Mouse (Mus musculus) embryo, embryonic 9.5 days (tissue): Measurements from ENCODE around the gene Gm12394.
"Not testable (repeated sequence)": the region's sequence is repeated elsewhere in the genome, so short reads cannot be mapped to it uniquely, and the experiment has no call there.

Experiments used
- DNase-seq: peaks from one replicate; pipeline ENCODE4 v3.0.0-alpha.2; 2017; ENCODE audit errors: extremely low spot score

The Gm12394 gene

DNA sequence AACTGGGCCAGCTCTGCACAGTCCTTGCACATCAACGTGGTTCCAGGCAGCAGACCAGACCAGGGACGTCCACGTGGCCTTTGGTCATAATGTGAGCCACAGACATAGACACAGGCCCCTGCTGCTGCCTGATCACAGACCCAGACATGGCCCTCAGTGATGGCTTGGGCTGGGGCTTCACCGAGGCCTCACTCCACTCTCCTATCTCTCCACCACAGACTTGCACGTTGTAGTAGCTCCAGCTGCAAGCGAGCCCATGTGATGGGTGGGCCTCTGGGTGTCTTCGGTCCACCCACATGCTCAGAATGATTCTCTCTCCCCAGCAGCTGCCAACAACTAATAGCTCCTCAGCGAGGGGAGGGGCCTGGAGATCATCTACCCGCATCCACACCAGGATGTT, 3.9 kb upstream of the Gm12394 start:
- not testable (repeated sequence) for DNase-seq

DNA sequence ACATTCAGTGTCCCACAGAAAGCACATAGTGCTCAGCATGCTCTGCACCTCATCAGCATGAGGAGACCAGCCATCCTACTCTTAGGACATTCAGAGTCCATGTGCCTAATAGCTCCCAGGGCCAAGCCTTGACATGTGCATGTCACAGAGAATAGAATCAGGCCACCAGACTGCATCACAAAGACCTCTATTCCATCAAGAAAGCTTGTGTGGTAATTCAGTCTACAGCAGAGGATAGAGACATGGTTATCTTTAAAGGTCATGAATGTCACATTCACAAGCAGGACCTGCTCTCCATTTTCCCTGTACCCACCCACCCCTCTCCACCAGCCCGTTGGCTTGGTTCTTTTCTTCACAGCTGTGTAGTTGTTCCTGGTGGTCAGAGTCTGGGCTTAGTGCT, 2.8 kb downstream of the Gm12394 start, which contains the start of gene Fam205a1:
Gene Fam205a1, minus strand, starts transcription at position 101 of the 400 bp plus-strand sequence.
- DNase-seq: not testable (repeated sequence)

DNA sequence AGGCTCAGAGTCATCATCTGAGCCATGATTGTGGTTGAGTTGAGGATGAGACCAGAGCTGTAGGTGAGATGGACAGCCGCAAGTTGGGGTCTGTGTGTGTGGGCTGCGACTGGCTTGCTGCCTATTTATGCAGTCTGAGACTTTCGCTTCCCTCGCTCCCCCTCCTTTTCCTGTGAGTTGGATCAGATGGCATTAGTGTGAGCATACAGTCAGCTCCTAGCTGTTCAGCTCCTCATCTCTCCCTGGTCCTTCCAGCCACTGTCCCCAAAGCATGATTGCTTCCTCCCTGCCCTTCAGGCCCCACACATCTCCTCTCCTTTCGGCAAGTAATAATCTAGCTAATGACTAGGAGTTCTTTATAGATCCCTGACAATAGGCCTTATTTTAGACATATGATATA, 82.7 kb downstream of the Gm12394 start, which contains the start of gene Ccl21a:
Gene Ccl21a, minus strand, starts transcription at position 101 of the 400 bp plus-strand sequence.
- not testable (repeated sequence) for DNase-seq

DNA sequence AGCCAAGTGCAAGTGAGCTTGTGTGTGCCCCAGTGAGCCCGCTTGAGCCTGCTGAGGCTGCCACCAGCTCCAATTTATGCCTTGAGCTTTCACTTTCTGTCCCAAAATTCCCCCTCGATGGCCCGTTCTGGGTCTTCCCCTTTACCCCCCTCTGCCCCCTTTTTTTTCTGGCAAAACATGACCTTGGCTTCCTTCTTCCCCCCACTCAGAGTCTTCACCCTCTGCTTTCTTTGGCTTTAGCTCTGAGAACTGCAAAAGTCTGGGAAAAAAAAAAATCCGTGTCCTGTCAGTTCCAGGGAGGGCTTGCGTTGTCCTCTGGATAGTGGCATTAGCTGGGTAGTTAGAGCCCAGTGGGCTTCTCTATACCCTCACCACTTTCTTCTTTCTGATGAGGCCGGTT, 100.1 kb downstream of the Gm12394 start, which contains the start of gene Ccl19:
Gene Ccl19, minus strand, starts transcription at position 101 of the 400 bp plus-strand sequence.
- DNase-seq: not testable (repeated sequence)

DNA sequence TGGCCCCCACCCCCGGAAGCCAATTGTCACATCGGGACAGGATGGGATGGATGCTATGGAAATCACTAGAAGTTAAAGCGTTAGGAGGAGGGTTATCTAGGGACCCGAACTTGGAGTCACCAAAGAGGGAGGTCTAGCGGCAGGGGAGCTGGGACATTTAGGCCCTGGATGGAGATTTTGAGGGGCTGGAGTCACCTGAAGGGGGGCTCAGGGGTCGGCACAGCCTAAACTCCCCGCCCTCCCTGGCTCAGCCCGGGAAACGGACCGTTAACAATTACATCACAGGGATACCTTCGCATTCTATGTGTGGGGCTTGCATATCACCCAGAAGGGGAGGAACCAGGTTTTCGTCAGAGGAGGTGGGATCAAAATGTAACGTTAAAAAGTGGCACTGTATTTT, 121.3 kb downstream of the Gm12394 start, which contains the start of gene 4930578G10Rik:
Gene 4930578G10Rik, plus strand, starts transcription at position 301 of the 400 bp plus-strand sequence.
- DNase-seq: not testable (repeated sequence)
